Mouse (Mus musculus) small intestine, adult 2 months (tissue): Measurements from ENCODE around the gene Gm13128. TPM values are rescaled to one million over a fixed set of nuclear protein-coding genes. Genes with fewer than 3 reads are reported as not detected.
"Not testable (repeated sequence)": the region's sequence is repeated elsewhere in the genome, so short reads cannot be mapped to it uniquely, and the experiment has no call there.

Experiments used
- H3K27ac ChIP-seq: fragments of 200-500 bp; 2 replicates; pipeline ENCODE4 v1.5.1; 2012; ENCODE audit warnings: low read depth, low read length, control low read depth, inconsistent platforms; ENCODE audit not compliant: insufficient read depth
- H3K27me3 ChIP-seq: fragments of 200-500 bp; 2 replicates; pipeline ENCODE4 v1.6.1; 2012; ENCODE audit warnings: mild to moderate bottlenecking, moderate library complexity, low read length, inconsistent platforms; ENCODE audit not compliant: control insufficient read depth, insufficient read depth
- H3K36me3 ChIP-seq: fragments of 200-500 bp; 2 replicates; pipeline ENCODE4 v1.6.1; 2012; ENCODE audit warnings: mild to moderate bottlenecking, low read length, control low read depth, inconsistent platforms; ENCODE audit not compliant: control insufficient read depth, insufficient read depth
- H3K4me1 ChIP-seq: fragments of 200-500 bp; 2 replicates; pipeline ENCODE4 v1.6.1; 2012; ENCODE audit warnings: low read length, inconsistent platforms, mixed read lengths; ENCODE audit not compliant: control insufficient read depth, insufficient read depth, insufficient read length
- H3K4me3 ChIP-seq: fragments of 200-500 bp; 2 replicates; pipeline ENCODE4 v1.5.1; 2012; ENCODE audit warnings: low read depth, mild to moderate bottlenecking, control low read depth, inconsistent platforms, low read length, moderate library complexity
- CTCF ChIP-seq: fragments of 200-500 bp; IDR thresholded peaks from 2 replicates; pipeline ENCODE4 v1.5.1; 2012; ENCODE audit warnings: low read depth, mild to moderate bottlenecking, control low read depth, inconsistent platforms, low read length, moderate library complexity, mixed read lengths; ENCODE audit not compliant: insufficient replicate concordance, insufficient read length; ENCODE audit errors: extremely low read depth
- POLR2A ChIP-seq: fragments of 200-500 bp; IDR thresholded peaks from 2 replicates; pipeline ENCODE4 v1.6.1; 2012; ENCODE audit warnings: low read depth, mild to moderate bottlenecking, control low read depth, inconsistent platforms, low read length, moderate library complexity
- WGBS: fragments of 180-500 bp; shearing (Covaris S2); methylation state at CpG from one replicate; pipeline ENCODE4 v1.1.7; 2018; 5-methylcytosine and 5-hydroxymethylcytosine counted together
- polyA plus RNA-seq: library from polyadenylated mRNA; depleted of rRNA; stranded (reverse); fragments of >200 nt; gene quantifications from 2 replicates; pipeline ENCODE4 v1.2.3, GENCODE M21; 2012; rRNA removed

The Gm13128 gene
- polyA plus RNA-seq = not detected in 2 replicates

DNA sequence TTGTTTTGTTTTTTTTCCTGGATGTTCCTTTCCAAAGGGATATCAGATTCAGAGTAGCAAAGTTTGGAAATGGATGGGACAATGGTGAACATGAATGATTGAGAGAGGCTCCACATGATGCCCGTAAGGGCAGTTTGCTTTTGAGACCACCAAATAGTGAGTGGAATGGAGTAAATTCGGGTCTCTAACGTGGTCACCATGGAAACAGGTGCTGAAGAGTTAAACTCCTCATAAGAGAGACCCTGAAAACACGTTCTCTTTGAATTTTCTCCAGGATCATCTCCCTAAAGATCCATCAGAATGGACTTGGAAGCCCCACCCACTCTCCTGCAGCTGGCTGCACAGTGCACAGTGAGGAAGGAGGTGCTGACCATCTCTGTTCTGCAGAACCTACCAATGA lies at the start of gene Gm13128:
TSS of gene Gm13128 (plus strand) at position 301 of the 400 bp plus-strand sequence.
- WGBS = 58% methylated on average over 4 of the region's 4 CpGs
- H3K4me1 ChIP-seq, H3K27me3 ChIP-seq, H3K4me3 ChIP-seq, H3K27ac ChIP-seq, H3K36me3 ChIP-seq: not testable (repeated sequence)

DNA sequence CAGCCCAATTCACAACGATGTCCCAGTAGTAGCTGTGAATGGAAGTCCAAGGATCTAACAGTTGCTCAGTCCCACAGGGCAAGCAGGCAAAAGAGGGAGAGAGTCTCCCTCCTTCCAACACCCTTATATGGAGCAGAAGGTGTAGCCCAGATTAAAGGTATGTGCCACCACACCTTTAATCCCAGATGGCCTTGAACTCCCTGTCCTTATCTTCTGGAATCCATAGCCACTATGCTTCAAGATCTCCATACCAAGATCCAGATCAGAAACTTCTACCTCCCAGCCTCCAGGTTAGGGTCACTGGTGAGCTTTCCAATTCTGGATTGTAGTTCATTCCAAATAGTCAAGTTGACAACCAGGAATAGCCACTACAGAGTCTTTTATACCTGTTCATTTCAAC lies 49.7 kb upstream of the Gm13128 start, which contains the start of gene Pramel5:
TSS of gene Pramel5 (minus strand) at position 101 of the 400 bp plus-strand sequence.
- not testable (repeated sequence) for H3K27ac ChIP-seq, H3K4me3 ChIP-seq
- WGBS = 74% methylated on average over 1 of the region's 1 CpGs

DNA sequence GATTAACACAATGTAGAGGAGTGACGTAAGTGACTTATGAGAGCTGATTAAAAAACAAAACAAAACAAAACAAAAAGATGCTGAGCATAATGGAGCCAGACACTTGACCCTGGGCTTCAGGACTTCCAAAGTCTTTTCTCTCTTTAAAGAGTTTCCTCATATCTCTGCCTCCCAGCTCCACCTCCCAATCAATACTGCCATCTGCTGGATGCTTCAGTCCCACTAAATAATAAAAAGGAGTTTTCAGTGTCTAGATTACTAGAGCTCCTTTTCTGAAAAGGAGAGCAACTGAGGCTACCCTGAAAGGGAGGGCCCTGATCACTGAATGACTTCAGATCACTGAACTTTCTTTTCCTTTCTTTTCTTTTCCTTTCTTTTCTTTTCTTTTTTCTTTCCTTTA lies 30.6 kb upstream of the Gm13128 start:
- not testable (repeated sequence) for H3K27ac ChIP-seq
- WGBS = 71% methylated on average over 1 of the region's 1 CpGs

More for the DNA sequence above, 49.7 kb upstream of the Gm13128 start, which contains the start of gene Pramel5:
- H3K27me3 ChIP-seq, H3K36me3 ChIP-seq, H3K4me1 ChIP-seq: not testable (repeated sequence)

DNA sequence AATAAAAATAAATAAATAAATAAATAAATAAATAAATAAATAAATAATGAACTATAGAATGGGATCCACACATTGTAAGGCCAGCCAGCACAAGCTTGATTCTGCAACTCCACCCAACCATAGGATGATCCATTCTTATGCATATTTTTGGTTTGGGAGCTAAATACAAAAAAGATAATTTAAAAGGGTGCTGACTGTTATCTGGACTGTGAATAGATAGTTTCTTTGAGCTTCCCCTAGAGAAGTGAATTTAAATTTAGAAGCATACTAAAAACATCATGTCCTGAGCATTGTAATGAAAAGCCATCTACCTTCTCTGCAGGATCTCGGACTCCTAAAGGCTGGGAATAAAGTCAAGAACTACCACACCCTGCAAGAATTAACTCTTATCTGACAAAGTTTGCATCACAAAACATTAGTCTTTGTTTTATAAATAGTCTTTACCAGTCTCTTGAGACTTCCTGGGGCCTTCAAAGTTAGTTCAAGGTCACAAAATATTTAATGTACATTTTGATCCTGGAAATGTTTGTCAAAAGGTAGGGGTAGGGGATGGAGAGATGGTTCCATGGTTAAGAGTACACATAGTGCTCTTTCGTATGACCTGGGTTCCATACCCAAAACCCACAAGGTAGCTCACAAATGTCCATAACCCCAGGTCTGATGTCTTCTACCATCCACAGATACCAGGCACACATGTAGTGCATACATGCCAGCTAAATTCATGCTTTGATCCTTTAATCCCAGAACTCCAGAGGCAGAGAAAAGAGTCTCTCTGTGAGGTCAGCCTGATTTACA lies 17.2 kb upstream of the Gm13128 start:
- H3K36me3 ChIP-seq = not testable (repeated sequence)
- 55% methylated on average over 2 of the region's 2 CpGs for whole genome bisulfite sequencing

More for the DNA sequence above, 30.6 kb upstream of the Gm13128 start:
- H3K4me3 ChIP-seq, H3K27me3 ChIP-seq, H3K4me1 ChIP-seq, H3K36me3 ChIP-seq: not testable (repeated sequence)

DNA sequence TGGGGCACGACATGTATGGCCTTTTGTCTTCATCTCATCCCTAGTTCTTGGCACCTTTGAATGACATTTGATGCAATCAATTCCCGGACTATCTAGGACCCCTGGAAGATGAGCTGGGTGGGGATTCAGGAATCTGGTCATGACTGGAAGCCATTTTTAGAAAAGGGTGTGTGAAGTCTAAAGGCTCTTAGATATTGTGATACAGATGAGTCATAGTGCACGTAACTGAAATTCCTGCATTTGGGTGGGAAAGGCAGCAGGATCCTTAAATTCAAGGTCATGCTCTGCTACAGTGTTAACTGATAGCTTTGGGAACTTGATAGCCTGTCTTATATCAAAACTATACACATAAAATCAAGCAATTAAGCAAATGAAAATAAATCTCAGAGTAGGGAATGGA lies 5.8 kb downstream of the Gm13128 start:
- 78% methylated on average over 3 of the region's 3 CpGs for WGBS
- H3K4me1 ChIP-seq, H3K4me3 ChIP-seq, H3K27ac ChIP-seq, H3K27me3 ChIP-seq, H3K36me3 ChIP-seq: not testable (repeated sequence)

More for the DNA sequence above, 17.2 kb upstream of the Gm13128 start:
- H3K27ac ChIP-seq, H3K4me3 ChIP-seq, H3K4me1 ChIP-seq, H3K27me3 ChIP-seq: not testable (repeated sequence)

DNA sequence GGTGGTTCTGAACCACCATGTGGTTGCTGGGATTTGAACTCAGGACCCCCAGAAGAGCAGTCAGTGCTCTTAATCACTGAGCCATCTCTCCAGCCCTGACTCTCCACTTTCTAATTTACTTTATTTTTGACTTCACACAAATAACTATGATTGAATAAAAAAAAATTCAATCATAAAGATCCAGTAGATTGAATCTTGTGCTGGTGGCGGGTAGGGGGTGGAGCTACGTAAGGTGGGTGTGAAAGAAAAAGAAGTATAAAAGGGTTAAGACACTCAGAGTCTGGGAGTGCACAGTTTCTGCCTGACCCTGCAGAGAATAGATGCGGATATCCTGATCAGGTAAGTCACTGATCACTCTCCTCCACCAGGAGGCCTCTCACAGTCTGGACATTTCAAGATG lies 27.6 kb downstream of the Gm13128 start, which contains the start of gene Gm13119:
TSS of gene Gm13119 (plus strand) at position 301 of the 400 bp plus-strand sequence.
- H3K27me3 ChIP-seq, H3K4me3 ChIP-seq, H3K4me1 ChIP-seq, H3K36me3 ChIP-seq, H3K27ac ChIP-seq: not testable (repeated sequence)
- 85% methylated on average over 3 of the region's 3 CpGs for WGBS

DNA sequence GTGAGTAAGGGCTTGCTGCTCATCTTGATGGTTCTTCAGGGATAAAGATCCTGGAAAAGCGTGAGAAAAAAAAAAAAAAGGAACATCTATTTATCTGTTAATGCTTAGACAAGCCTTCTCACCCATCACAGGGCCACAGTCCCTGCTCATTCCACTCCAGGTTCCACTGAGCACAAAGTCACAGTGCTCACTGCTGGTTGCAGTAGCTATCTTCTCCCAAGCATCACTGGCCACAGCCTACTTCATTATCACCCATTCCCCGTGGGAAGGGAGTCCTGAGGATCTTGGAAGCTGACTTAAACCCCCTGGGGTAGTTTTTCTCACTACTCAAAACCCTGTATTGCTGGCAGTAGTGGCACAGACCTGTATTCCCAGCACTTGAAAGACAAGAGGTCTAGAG lies 47.9 kb downstream of the Gm13128 start, which contains the start of gene Pramef20:
TSS of gene Pramef20 (minus strand) at position 23 of the 400 bp plus-strand sequence.
- TF ChIP-seq POLR2A = no peak
- no peak for TF ChIP-seq CTCF
- H3K4me3 ChIP-seq = no peak within 1 kb of the TSS
- H3K27ac ChIP-seq = no peak within 1 kb of the TSS
- no peaks in the 10 kb centered on the region for H3K4me1 ChIP-seq
- H3K27me3 ChIP-seq = no peaks in the 10 kb centered on the region
- 40% methylated on average over 2 of the region's 2 CpGs for WGBS
- no peaks in the 10 kb centered on the region for H3K36me3 ChIP-seq

Other genes starting within 250 kb of the Gm13128 start
- gene Gm13102, start 223.8 kb upstream of the Gm13128 start, polyA plus RNA-seq = not detected in 2 replicates
- gene Oog3, start 167.6 kb upstream of the Gm13128 start, polyA plus RNA-seq = not detected in 2 replicates
- gene Oog2, start 139.5 kb upstream of the Gm13128 start, polyA plus RNA-seq = not detected in 2 replicates
- not detected in 2 replicates for gene C87977, start 116.9 kb upstream of the Gm13128 start, polyA plus RNA-seq
- not detected in 2 replicates for gene Pramel5, start 49.8 kb upstream of the Gm13128 start, polyA plus RNA-seq
- not detected in 2 replicates for gene Gm13119, start 27.7 kb downstream of the Gm13128 start, polyA plus RNA-seq
- not detected in 2 replicates for gene Pramef20, start 47.7 kb downstream of the Gm13128 start, polyA plus RNA-seq
- not detected in 2 replicates for gene Pramef12, start 78.2 kb downstream of the Gm13128 start, polyA plus RNA-seq
- gene 1700012P22Rik, start 108.5 kb downstream of the Gm13128 start, polyA plus RNA-seq = not detected in 2 replicates
- gene Gm9944, start 123.1 kb downstream of the Gm13128 start, polyA plus RNA-seq = not detected in 2 replicates
- not detected in 2 replicates for gene Aadacl3, start 133.5 kb downstream of the Gm13128 start, polyA plus RNA-seq
- not detected in 2 replicates for gene 9430007A20Rik, start 189.6 kb downstream of the Gm13128 start, polyA plus RNA-seq
- not detected in 2 replicates for gene Gm13124, start 234.9 kb downstream of the Gm13128 start, polyA plus RNA-seq